Mouse (Mus musculus): Measurements from ENCODE around the gene Tas1r1. TPM values are rescaled to one million over a fixed set of nuclear protein-coding genes. Genes with fewer than 3 reads are reported as not detected.
"Not testable (repeated sequence)": the region's sequence is repeated elsewhere in the genome, so short reads cannot be mapped to it uniquely, and the experiment has no call there.

The Tas1r1 gene
- total and polyA plus RNA-seq, 2 experiments from 2014 or later = 1.00 to 1.5 TPM

- Histone ChIP-seq H3K36me3 (ENCODE audit: insufficient read depth) (peaks cover 64% of the 10 kb centered on the region), H3K27ac (ENCODE audit: low read depth, low read length) (no peak overlapping the region), H3K4me2 (ENCODE audit: low read depth) (no peak overlapping the region), H3K4me3 (ENCODE audit: low read depth, low read length) (no peak overlapping the region), H3K9ac (no peak overlapping the region), H3K9me3 (ENCODE audit: low read length) (no peaks in the 10 kb centered on the region), H3K27me3 (ENCODE audit: insufficient read depth, low read length) (no peaks in the 10 kb centered on the region), H3K4me1 (ENCODE audit: insufficient read depth) (peaks cover 11% of the 10 kb centered on the region; the same call in 1 of the 2 replicates)
- TF ChIP-seq CTCF (IDR thresholded peaks at IDR 0.05; ENCODE audit: low read depth) = no peak
- ATAC-seq = no peak
- WGBS = 85% methylated on average over 3 of the region's 3 CpGs
- no peak for DNase-seq
Measured at GRCm38 (mm10) chr4:152043171-152043570, 4.8 kb upstream of the Tas1r1 start.

- H3K36me3 ChIP-seq (ENCODE audit: insufficient read depth) = peaks cover 53% of the 10 kb centered on the region
- no peak for ATAC-seq
- no peak overlapping the region for H3K9ac ChIP-seq
- no peak overlapping the region for H3K27ac ChIP-seq (ENCODE audit: low read depth, low read length)
- no peak overlapping the region for H3K4me3 ChIP-seq (ENCODE audit: low read depth, low read length)
- H3K27me3 ChIP-seq (ENCODE audit: insufficient read depth, low read length) = no peaks in the 10 kb centered on the region
- WGBS = 94% methylated on average over 22 of the region's 22 CpGs
- no peak overlapping the region for H3K4me2 ChIP-seq (ENCODE audit: low read depth)
- no peak for TF ChIP-seq CTCF (IDR thresholded peaks at IDR 0.05; ENCODE audit: low read depth)
- peaks cover 11% of the 10 kb centered on the region; the same call in 1 of the 2 replicates for H3K4me1 ChIP-seq (ENCODE audit: insufficient read depth)
- DNase-seq = no peak
- H3K9me3 ChIP-seq (ENCODE audit: low read length) = no peaks in the 10 kb centered on the region
Measured at GRCm38 (mm10) chr4:152041924-152042641, 3.7 kb upstream of the Tas1r1 start.

- TF ChIP-seq CTCF (IDR thresholded peaks at IDR 0.05; ENCODE audit: low read depth) = no peak
- peak overlapping the region; percentile 70 for H3K9ac ChIP-seq
- 7% methylated on average over 25 of the region's 25 CpGs for WGBS
Measured at GRCm38 (mm10) chr4:152039831-152040310, 1.5 kb upstream of the Tas1r1 start.

GRCm38 (mm10) chr4:152038985-152039830, 840 bp upstream of the Tas1r1 start, which contains the start of gene Nol9:
Nol9 (plus strand) TSS chr4:152039321.
- Histone ChIP-seq H3K4me1 (ENCODE audit: insufficient read depth) (peaks cover 11% of the 10 kb centered on the region; the same call in 1 of the 2 replicates), H3K9me3 (ENCODE audit: low read length) (no peaks in the 10 kb centered on the region), H3K4me3 (ENCODE audit: low read depth, low read length) (peak within 1 kb of the TSS; percentile 84), H3K27me3 (ENCODE audit: insufficient read depth, low read length) (no peaks in the 10 kb centered on the region), H3K36me3 (ENCODE audit: insufficient read depth) (peaks cover 26% of the 10 kb centered on the region), H3K9ac (peak within 1 kb of the TSS; percentile 70), H3K4me2 (ENCODE audit: low read depth) (peak within 1 kb of the TSS; percentile 88), H3K27ac (ENCODE audit: low read depth, low read length) (0 out of 2 replicates have a peak within 1 kb of the TSS, but pooled peaks have one; percentile 9)
- DNase-seq = peak; percentile 96
- TF ChIP-seq CTCF (IDR thresholded peaks at IDR 0.05; ENCODE audit: low read depth) = peak; percentile 97
- 3% methylated on average over 65 of the region's 86 CpGs for WGBS
- peak; percentile 96 for ATAC-seq

More at GRCm38 (mm10) chr4:152039831-152040310, 1.5 kb upstream of the Tas1r1 start:
- ATAC-seq = no peak
- no peak overlapping the region for H3K27ac ChIP-seq (ENCODE audit: low read depth, low read length)
- H3K36me3 ChIP-seq (ENCODE audit: insufficient read depth) = peaks cover 33% of the 10 kb centered on the region
- peak overlapping the region; percentile 84 for H3K4me3 ChIP-seq (ENCODE audit: low read depth, low read length)
- no peaks in the 10 kb centered on the region for H3K9me3 ChIP-seq (ENCODE audit: low read length)
- DNase-seq = peak; percentile 11
- H3K4me2 ChIP-seq (ENCODE audit: low read depth) = peak overlapping the region; percentile 88
- peaks cover 11% of the 10 kb centered on the region; the same call in 1 of the 2 replicates for H3K4me1 ChIP-seq (ENCODE audit: insufficient read depth)
- no peaks in the 10 kb centered on the region for H3K27me3 ChIP-seq (ENCODE audit: insufficient read depth, low read length)

GRCm38 (mm10) chr4:152036464-152036863, 1.9 kb downstream of the Tas1r1 start:
- peak; percentile 30 for TF ChIP-seq CTCF (IDR thresholded peaks at IDR 0.05; ENCODE audit: low read depth)
- not testable (repeated sequence) for H3K4me3 ChIP-seq (ENCODE audit: low read depth, low read length); ATAC-seq; H3K36me3 ChIP-seq (ENCODE audit: insufficient read depth); H3K27me3 ChIP-seq (ENCODE audit: insufficient read depth, low read length); H3K9me3 ChIP-seq (ENCODE audit: low read length); H3K9ac ChIP-seq; DNase-seq; H3K27ac ChIP-seq (ENCODE audit: low read depth, low read length); H3K4me2 ChIP-seq (ENCODE audit: low read depth)
- WGBS = 92% methylated on average over 6 of the region's 6 CpGs
- peaks cover 11% of the 10 kb centered on the region; the same call in 1 of the 2 replicates for H3K4me1 ChIP-seq (ENCODE audit: insufficient read depth)

GRCm38 (mm10) chr4:152032922-152033321, 5.4 kb downstream of the Tas1r1 start:
- no peak overlapping the region for H3K9ac ChIP-seq
- peaks cover 19% of the 10 kb centered on the region for H3K4me1 ChIP-seq (ENCODE audit: insufficient read depth)
- H3K36me3 ChIP-seq (ENCODE audit: insufficient read depth) = no peaks in the 10 kb centered on the region
- 90% methylated on average over 13 of the region's 13 CpGs for WGBS
- no peak overlapping the region for H3K4me3 ChIP-seq (ENCODE audit: low read depth, low read length)
- H3K27me3 ChIP-seq (ENCODE audit: insufficient read depth, low read length) = no peaks in the 10 kb centered on the region
- no peak overlapping the region for H3K27ac ChIP-seq (ENCODE audit: low read depth, low read length)
- TF ChIP-seq CTCF (IDR thresholded peaks at IDR 0.05; ENCODE audit: low read depth) = no peak
- no peak overlapping the region for H3K4me2 ChIP-seq (ENCODE audit: low read depth)
- no peak for DNase-seq
- no peak for ATAC-seq
- no peaks in the 10 kb centered on the region for H3K9me3 ChIP-seq (ENCODE audit: low read length)

Data from forebrain, postnatal 0 days (tissue).